Mouse (Mus musculus) central nervous system, embryonic 14 days (tissue): Measurements from ENCODE around the gene Tmem158. TPM values are rescaled to one million over a fixed set of nuclear protein-coding genes. Genes with fewer than 3 reads are reported as not detected.

ENCODE experiments used
- polyA plus RNA-seq: library from polyadenylated mRNA; depleted of rRNA; stranded (reverse); fragments of >200 nt; gene quantifications from 2 replicates; pipeline ENCODE4 v1.2.3, GENCODE M21; 2012; rRNA removed

Gene Tmem158
- polyA plus RNA-seq: 29.9 and 30.8 TPM in 2 replicates

GRCm38 (mm10) chr9:123260611-123261021 lies at the start of gene Tmem158:
Tmem158 (minus strand) TSS chr9:123260764.

GRCm38 (mm10) chr9:123215621-123216440 lies 44.7 kb downstream of the Tmem158 start, which contains the start of gene Cdcp1:
Cdcp1 (minus strand) TSS chr9:123216038.

Other genes starting within 250 kb of the Tmem158 start
- gene Tmem42, start 239.4 kb downstream of the Tmem158 start, polyA plus RNA-seq: 16.9 and 18.3 TPM in 2 replicates
- 0.45 and 0.52 TPM in 2 replicates for gene Tgm4, start 226.0 kb downstream of the Tmem158 start, polyA plus RNA-seq
- 60.8 and 61.5 TPM in 2 replicates for gene Zdhhc3, start 147.6 kb downstream of the Tmem158 start, polyA plus RNA-seq
- gene Exosc7, start 147.5 kb downstream of the Tmem158 start, polyA plus RNA-seq: 92.6 and 92.7 TPM in 2 replicates
- 3.6 and 6.6 TPM in 2 replicates for gene Clec3b, start 109.8 kb downstream of the Tmem158 start, polyA plus RNA-seq
- gene Cdcp1, start 44.7 kb downstream of the Tmem158 start, polyA plus RNA-seq: 0.11 and 1.6 TPM in 2 replicates
- 860 and 934 TPM in 2 replicates for gene Lars2, start 106.2 kb upstream of the Tmem158 start, polyA plus RNA-seq
- 15.9 and 16.7 TPM in 2 replicates for gene Limd1, start 217.9 kb upstream of the Tmem158 start, polyA plus RNA-seq